Mouse (Mus musculus): ENCODE data around the gene A530016L24Rik.

A530016L24Rik gene

DNA sequence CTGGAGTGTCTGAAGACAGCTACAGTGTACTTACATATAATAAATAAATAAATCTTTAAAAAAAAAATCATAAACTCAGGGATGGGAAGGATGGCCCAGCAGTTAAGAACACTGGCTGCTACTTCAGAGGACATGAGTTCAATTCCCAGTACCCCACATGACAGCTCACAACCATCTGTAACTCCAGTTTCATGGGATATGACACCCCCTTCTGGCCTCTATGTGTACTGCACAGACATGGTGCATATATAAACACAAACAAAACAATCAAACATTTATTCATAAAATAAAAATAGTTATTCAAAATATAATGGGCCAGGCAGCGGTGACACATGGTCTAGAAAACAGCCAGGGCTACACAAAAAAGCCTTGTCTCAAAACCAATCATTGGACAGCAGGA, 60.0 kb downstream of the A530016L24Rik start:
- DNase-seq (ENCODE audit: low read depth, low spot score): no peak

Measured in CD4-positive, CD25-positive, alpha-beta regulatory T cell, adult 2 months (primary cell).